ENCODE assay signal across 22 mouse cellular contexts in the genomic region with DNA sequence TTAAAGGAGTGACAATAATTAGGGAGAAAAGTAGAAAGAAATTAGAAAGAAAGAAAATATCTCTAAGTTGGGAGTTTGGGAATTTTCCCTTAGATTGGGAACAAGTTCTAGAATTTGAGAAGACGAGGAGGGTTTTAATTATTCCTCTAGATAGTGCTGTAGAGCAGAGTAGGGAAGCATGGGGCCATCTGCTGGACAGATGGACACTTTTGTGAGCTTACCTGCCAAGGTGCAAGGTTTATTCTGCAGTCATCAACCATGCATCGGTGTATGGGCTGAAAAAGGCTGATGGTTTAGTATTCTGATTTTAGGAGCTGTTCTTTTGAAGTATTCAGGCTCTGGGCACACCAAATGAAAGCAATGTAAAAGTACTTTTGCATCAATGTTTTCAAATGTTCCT.
A peak's percentile ranks its signal among the peaks of the same experiment; 100 is the strongest.
DNase-seq lines count a peak whose midpoint lies in the region; ATAC-seq and TF ChIP-seq lines count a peak whose summit lies in the region.
"Had no signal": no experiment of that assay in that cellular context is flagged by ENCODE, and none has a peak within 500 bp of the region (broad histone marks: within the 10 kb centered on the region; RNA-seq: fewer than 3 reads in every experiment).

No protein-coding gene starts in this region.

- H3K27ac ChIP-seq in lung, postnatal 0 days (ENCODE audit: low read length) = no peak overlapping the region
- H3K27ac ChIP-seq: embryonic facial prominence, embryonic 15.5 days; forebrain, embryonic 15.5 days; limb, embryonic 12.5 days; liver, embryonic 12.5 days; neural tube, embryonic 13.5 days had no signal

- H3K9me3 ChIP-seq in lung, postnatal 0 days (ENCODE audit: low read length) = no peaks in the 10 kb centered on the region
- H3K9me3 ChIP-seq: embryonic facial prominence, embryonic 15.5 days; forebrain, embryonic 15.5 days; heart, embryonic 12.5 days; limb, embryonic 12.5 days; liver, embryonic 12.5 days; neural tube, embryonic 13.5 days had no signal

- 0 out of 2 replicates have a peak, but pooled peaks have one; percentile 7 for TF ChIP-seq CTCF in lung, postnatal 0 days (IDR thresholded peaks at IDR 0.05)

- peak; percentile 76; the same call in 1 of the 2 replicates for ATAC-seq in cerebellum, adult (ENCODE audit: insufficient number of reproducible peaks, low FRiP score, low TSS enrichment)
- ATAC-seq in lung, postnatal 0 days = no peak
- ATAC-seq: activated CD4-positive, CD25-positive, alpha-beta regulatory T cell, adult 4 months; forebrain, embryonic 15.5 days; intestine, postnatal 0 days; liver, embryonic 12.5 days had no signal

- H3K27me3 ChIP-seq in lung, postnatal 0 days (replicated peaks; ENCODE audit: insufficient read depth, low read length) = no peaks in the 10 kb centered on the region
- H3K27me3 ChIP-seq: embryonic facial prominence, embryonic 15.5 days; forebrain, embryonic 15.5 days; heart, embryonic 12.5 days; limb, embryonic 12.5 days; liver, embryonic 12.5 days; neural tube, embryonic 13.5 days had no signal

- 64% methylated on average over 2 of the region's 2 CpGs for WGBS in lung, postnatal 0 days

- no peak overlapping the region for H3K4me3 ChIP-seq in lung, postnatal 0 days (ENCODE audit: low read depth, low read length)
- H3K4me3 ChIP-seq: embryonic facial prominence, embryonic 15.5 days; forebrain, embryonic 15.5 days; heart, embryonic 12.5 days; limb, embryonic 12.5 days; liver, embryonic 12.5 days; neural tube, embryonic 13.5 days had no signal

- H3K9ac ChIP-seq in lung, postnatal 0 days (replicated peaks; ENCODE audit: low read depth) = no peak overlapping the region
- H3K9ac ChIP-seq: embryonic facial prominence, embryonic 15.5 days; forebrain, embryonic 15.5 days; heart, embryonic 12.5 days; limb, embryonic 12.5 days; liver, embryonic 12.5 days; neural tube, embryonic 13.5 days had no signal

- TF ChIP-seq EP300 in lung, postnatal 0 days (IDR thresholded peaks at IDR 0.05) = no peak

- intact Hi-C loops in gastrocnemius, postnatal 36 days (cut with DNase I) = no loop called here

- no peaks in the 10 kb centered on the region for H3K36me3 ChIP-seq in lung, postnatal 0 days (ENCODE audit: insufficient read depth, low read length)
- H3K36me3 ChIP-seq: embryonic facial prominence, embryonic 15.5 days; forebrain, embryonic 15.5 days; heart, embryonic 12.5 days; limb, embryonic 12.5 days; liver, embryonic 12.5 days; neural tube, embryonic 13.5 days had no signal

- no peaks in the 10 kb centered on the region for H3K4me1 ChIP-seq in lung, postnatal 0 days (ENCODE audit: insufficient read depth, low read depth, low read length)
- H3K4me1 ChIP-seq: embryonic facial prominence, embryonic 15.5 days; forebrain, embryonic 15.5 days; heart, embryonic 12.5 days; limb, embryonic 12.5 days; liver, embryonic 12.5 days had no signal

- no peak for DNase-seq in cerebellum, postnatal 4 days (ENCODE audit: low spot score in 2 of 2)
- DNase-seq in lung, postnatal 0 days (ENCODE audit: low spot score) = no peak
- no peak for DNase-seq in lung, postnatal 4 days
- peak; percentile 46 to 49 for DNase-seq in cerebellum, postnatal 10 days
- no peak for DNase-seq in adrenal gland, postnatal 4 days (ENCODE audit: low spot score in 2 of 2)
- no peak for DNase-seq in gastrocnemius, postnatal 36 days
- DNase-seq: adrenal gland, adult 8-10 months; heart, postnatal 10 days; kidney, postnatal 10 days; lung, adult 18-20 months; lung, postnatal 14 days; midbrain, embryonic 14.5 days; thymus, postnatal 25 days had no signal

- H3K4me2 ChIP-seq in lung, postnatal 0 days (replicated peaks; ENCODE audit: low read depth, low read length) = no peak overlapping the region
- H3K4me2 ChIP-seq: embryonic facial prominence, embryonic 15.5 days; forebrain, embryonic 15.5 days; heart, embryonic 12.5 days; limb, embryonic 12.5 days; liver, embryonic 12.5 days; neural tube, embryonic 13.5 days had no signal

Comparison
In these comparisons a context has a peak if more than half of its experiments do, and no peak if none do; other contexts are left out.
1. DNase-seq: peak in cerebellum, postnatal 10 days (2 of 2); none in cerebellum, postnatal 4 days (0 of 2), lung, postnatal 0 days (single experiment), lung, postnatal 4 days (0 of 2), adrenal gland, postnatal 4 days (0 of 2) and gastrocnemius, postnatal 36 days (0 of 2).